Mouse (Mus musculus): ENCODE results near the gene Pcyt2.

DNA sequence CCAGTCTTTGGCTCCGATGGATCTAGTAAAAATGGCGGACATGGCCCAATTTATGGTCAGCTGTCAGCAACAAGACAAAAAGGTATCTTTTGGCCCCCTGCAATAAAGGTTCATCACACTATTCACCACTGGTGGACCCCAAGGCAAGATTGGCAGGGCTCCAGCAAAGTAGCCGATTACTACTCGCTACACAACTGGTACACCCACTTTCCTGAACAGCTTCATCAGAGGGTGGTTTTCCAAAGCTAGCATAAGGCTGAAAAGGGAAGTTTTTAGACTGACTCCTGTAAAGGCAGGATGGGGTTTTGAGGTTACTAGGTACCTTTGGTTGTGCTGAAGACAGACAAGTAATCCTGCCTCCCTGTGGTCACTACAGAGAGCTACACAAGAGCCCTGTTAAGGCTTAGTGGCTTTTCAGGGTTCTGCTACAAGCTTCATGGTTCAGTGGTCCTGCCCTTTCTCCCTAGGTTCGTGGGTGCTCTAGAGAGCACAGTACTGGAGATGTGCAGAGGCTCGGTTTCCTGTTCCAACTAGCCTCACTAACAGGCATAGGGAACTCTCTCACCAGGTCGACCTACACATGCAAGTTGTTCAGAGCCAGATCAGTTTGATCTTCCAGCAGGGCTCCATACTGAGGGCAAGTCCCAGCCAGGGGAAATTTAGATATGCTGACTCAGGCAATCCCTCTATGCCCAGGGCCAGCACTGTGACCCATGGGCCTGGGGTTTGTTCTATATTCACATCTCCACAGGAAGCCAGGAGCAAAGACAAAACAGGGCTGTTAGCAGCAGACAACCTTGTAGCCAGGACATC is 40.3 kb downstream of the Pcyt2 start:
- TF ChIP-seq CTCF (IDR thresholded peaks at IDR 0.05; ENCODE audit: low read depth): peak; percentile 60
- TF ChIP-seq EP300 (IDR thresholded peaks at IDR 0.05; ENCODE audit: low read depth): no peak
